Mouse (Mus musculus) kidney, embryonic 14.5 days (tissue): ENCODE measurements at regions not wholly inside any gene's neighbourhood (a gene's known extent, or its start where the extent isn't known, plus 50 kb on each side); places are given as distances from the start of the nearest gene placed in this dataset.

ENCODE experiments used
- ATAC-seq: fragments of 200-750 bp; cut with Nextera tagmentation; 2 replicates; pipeline ENCODE4 v1.8.0; 2017; ENCODE audit warnings: moderate number of reproducible peaks, mild to moderate bottlenecking, moderate TSS enrichment, moderate library complexity; ENCODE audit not compliant: low FRiP score, low TSS enrichment
- H3K27ac ChIP-seq: fragments of 300-500 bp; sonication (generic); 2 replicates; pipeline ENCODE4 v1.5.1; 2014; ENCODE audit warnings: low read depth, mild to moderate bottlenecking, low read length, moderate library complexity, mixed read lengths
- H3K27me3 ChIP-seq: fragments of 300-500 bp; sonication (generic); 2 replicates; pipeline ENCODE4 v1.6.1; 2014; ENCODE audit warnings: mild to moderate bottlenecking, low read length; ENCODE audit not compliant: control insufficient read depth, insufficient read depth
- H3K36me3 ChIP-seq: fragments of 300-500 bp; sonication (generic); 2 replicates; pipeline ENCODE4 v1.6.1; 2014; ENCODE audit warnings: low read length, mixed read lengths; ENCODE audit not compliant: control insufficient read depth, insufficient read depth
- H3K4me1 ChIP-seq: fragments of 300-500 bp; sonication (generic); 2 replicates; pipeline ENCODE4 v1.6.1; 2014; ENCODE audit warnings: low read length, mixed read lengths; ENCODE audit not compliant: control insufficient read depth, insufficient read depth
- H3K4me2 ChIP-seq: fragments of 300-500 bp; sonication (generic); replicated peaks from 2 replicates; pipeline ENCODE4 v1.6.1; 2014; ENCODE audit warnings: low read depth, mild to moderate bottlenecking, low read length
- H3K4me3 ChIP-seq: fragments of 300-500 bp; sonication (generic); 2 replicates; pipeline ENCODE4 v1.5.1; 2014; ENCODE audit warnings: mild to moderate bottlenecking, low read length
- H3K9ac ChIP-seq: fragments of 300-500 bp; sonication (generic); 2 replicates; pipeline ENCODE4 v1.6.1; 2014; ENCODE audit warnings: low read depth, mild to moderate bottlenecking, low read length, moderate library complexity
- H3K9me3 ChIP-seq: fragments of 300-500 bp; sonication (generic); 2 replicates; pipeline ENCODE4 v1.6.1; 2016; ENCODE audit warnings: low read length; ENCODE audit not compliant: control insufficient read depth
- WGBS: fragments of 180-500 bp; shearing (Covaris S2); extraction: QIAGEN DNeasy Blood & Tissue Kit; methylation state at CpG from one replicate; pipeline ENCODE4 v1.1.7; 2014; 5-methylcytosine and 5-hydroxymethylcytosine counted together

- no peaks in the 10 kb centered on the region for H3K27me3 ChIP-seq
- H3K9me3 ChIP-seq, result no peaks in the 10 kb centered on the region; the same call in 1 of the 2 replicates
- no peak overlapping the region for H3K9ac ChIP-seq
- no peak overlapping the region for H3K27ac ChIP-seq
- 0 out of 2 replicates have a peak, but pooled peaks cover 4% of the 10 kb centered on the region for H3K4me1 ChIP-seq
- 76% methylated on average over 1 of the region's 1 CpGs for WGBS
- no peak for ATAC-seq
- H3K4me2 ChIP-seq, result no peak overlapping the region
- no peaks in the 10 kb centered on the region for H3K36me3 ChIP-seq
- H3K4me3 ChIP-seq, result no peak overlapping the region
Observed at GRCm38 (mm10) chr9:115660371-115660770, 248.9 kb upstream of the Gadl1 start.

DNA sequence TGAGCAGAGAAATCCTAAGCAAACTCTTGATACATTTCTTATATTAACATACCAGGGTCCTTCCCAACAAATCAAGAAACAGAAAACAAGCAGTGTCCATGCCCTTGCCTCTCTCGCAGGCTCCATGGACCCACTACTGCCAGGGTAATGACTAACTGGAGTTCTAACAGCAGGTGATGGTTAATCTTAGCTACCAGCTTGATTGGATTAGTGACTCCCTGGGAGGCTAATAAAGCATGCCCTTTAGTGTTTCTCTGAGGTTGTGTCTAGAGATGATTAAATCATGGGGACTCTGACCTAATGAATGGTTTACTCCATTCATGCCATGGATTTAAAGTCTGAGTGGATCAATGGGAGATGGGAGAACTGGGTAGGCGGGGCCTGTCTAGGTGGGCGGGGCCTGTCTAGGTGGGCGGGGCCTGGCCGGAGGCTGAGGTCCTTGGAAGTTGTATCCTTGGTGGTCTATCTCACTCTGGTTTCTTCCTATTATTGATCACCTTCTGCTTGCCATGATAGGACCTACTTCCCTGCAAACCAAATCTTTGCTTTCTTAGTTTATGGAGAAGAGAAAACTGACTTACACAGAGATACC is 247.3 kb upstream of the Gadl1 start:
- H3K4me1 ChIP-seq, result peaks cover 10% of the 10 kb centered on the region

DNA sequence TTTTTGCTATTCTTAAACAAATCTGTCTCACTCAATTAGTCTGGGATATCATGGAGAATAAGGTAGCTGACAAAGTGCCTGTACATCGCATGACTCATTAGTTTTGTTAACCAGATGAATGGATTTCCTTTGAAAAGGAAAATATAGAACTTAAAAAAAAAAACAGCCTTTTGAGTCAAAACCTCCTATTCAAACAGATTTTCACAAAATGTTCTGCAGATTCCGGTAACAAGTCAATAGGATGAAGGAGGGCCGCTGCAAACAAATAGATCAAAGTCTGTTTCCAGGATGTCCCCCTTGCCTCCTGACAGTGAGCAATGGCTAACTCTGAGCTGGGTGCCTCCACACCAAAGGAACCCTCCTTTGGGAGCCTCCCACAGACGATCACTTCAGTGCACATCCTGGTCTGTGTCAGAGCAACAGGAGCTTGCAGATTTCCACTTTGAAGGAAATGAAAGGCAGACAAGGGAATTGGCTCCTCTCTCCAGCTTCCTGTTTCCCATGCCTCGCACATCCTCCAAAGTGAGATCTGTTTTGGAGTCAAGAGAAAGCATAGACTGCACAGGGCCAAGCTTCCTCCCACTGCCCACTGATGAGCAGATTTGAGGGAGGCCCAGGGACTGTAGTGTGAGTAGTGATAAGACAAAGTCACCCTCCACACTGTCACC is 243.8 kb upstream of the Gadl1 start:
- no peak for ATAC-seq
- no peak overlapping the region; the same call in 1 of the 2 replicates for H3K27ac ChIP-seq
- WGBS, result 25% methylated on average over 5 of the region's 5 CpGs
- H3K4me3 ChIP-seq, result no peak overlapping the region
- H3K9ac ChIP-seq, result no peak overlapping the region
- no peaks in the 10 kb centered on the region for H3K27me3 ChIP-seq
- H3K4me1 ChIP-seq, result peaks cover 10% of the 10 kb centered on the region
- no peak overlapping the region for H3K4me2 ChIP-seq
- no peaks in the 10 kb centered on the region for H3K9me3 ChIP-seq
- no peaks in the 10 kb centered on the region for H3K36me3 ChIP-seq

More for the DNA sequence above, 247.3 kb upstream of the Gadl1 start:
- H3K27me3 ChIP-seq, result no peaks in the 10 kb centered on the region
- H3K4me2 ChIP-seq, result no peak overlapping the region
- H3K36me3 ChIP-seq, result no peaks in the 10 kb centered on the region
- no peaks in the 10 kb centered on the region; the same call in 1 of the 2 replicates for H3K9me3 ChIP-seq
- 77% methylated on average over 5 of the region's 5 CpGs for WGBS
- peak; percentile 61; the same call in 1 of the 2 replicates for ATAC-seq
- H3K9ac ChIP-seq, result no peak overlapping the region
- H3K4me3 ChIP-seq, result no peak overlapping the region
- no peak overlapping the region for H3K27ac ChIP-seq

DNA sequence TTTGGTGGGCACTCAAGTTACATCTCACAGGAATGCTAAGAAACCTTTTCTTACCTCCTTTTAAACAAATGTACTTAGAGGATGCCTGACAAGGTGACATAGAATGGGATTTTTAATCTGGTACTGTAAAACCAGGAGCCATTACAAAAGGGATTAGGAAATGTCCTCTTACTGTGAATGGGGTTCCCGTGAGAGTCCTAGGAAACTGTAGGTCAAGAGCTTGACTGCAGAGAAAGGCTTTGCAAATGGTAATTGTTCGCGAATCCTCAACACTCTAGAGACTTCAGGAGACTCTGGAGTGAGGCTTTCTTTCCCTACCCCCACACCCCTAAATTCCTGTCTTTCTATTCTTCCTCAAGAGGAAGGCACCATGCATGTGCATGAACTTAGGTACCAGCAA is 242.7 kb upstream of the Gadl1 start:
- peaks cover 10% of the 10 kb centered on the region for H3K4me1 ChIP-seq
- H3K27me3 ChIP-seq, result no peaks in the 10 kb centered on the region
- H3K4me2 ChIP-seq, result no peak overlapping the region
- ATAC-seq, result no peak
- H3K9me3 ChIP-seq, result no peaks in the 10 kb centered on the region
- H3K4me3 ChIP-seq, result no peak overlapping the region
- H3K9ac ChIP-seq, result no peak overlapping the region
- no peak overlapping the region for H3K27ac ChIP-seq
- H3K36me3 ChIP-seq, result no peaks in the 10 kb centered on the region
- WGBS, result 91% methylated on average over 3 of the region's 3 CpGs

DNA sequence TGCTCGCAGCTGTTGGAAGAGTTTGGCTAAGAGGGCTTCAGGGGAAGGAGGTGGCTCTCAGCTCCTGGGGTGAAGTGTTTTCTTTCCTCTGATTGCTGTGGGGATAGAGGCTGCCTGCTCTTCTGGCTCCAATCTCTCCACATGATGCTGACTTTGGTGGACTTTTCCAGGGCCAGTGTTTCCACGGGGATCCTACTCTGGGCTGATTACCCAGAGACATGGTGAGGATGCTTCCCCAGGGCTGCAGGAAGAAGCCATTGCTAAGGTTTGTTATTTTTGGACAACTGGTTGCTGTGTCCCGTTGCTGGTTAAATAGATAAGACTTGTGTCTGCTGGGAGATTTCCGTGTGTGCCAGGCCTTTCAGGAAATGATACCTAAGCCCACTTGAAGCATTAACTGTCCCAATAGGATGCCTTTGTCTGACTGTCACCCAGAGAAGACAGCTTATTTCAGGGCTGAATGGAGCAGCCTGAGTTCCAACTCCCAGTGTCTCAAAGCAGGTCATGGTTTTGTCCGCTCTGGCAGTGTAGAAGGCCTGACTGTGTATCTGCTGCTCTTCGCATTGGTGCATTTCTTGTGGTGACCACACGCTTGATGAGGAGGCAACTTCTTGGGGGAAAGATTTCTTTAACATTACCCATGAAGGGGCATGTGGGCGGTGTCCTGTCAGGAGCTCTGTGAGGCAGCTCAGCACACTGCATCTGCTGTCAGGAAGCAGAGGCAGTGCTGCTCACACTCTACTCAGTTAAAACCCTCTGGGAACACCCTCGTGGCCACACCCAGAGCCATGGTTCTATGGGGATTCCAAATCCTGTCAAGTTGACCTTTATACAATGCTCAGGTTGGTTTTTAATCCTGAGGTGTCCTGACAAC is 228.3 kb upstream of the Gadl1 start:
- no peaks in the 10 kb centered on the region; the same call in 1 of the 2 replicates for H3K9me3 ChIP-seq
- 0 out of 2 replicates have a peak, but pooled peaks cover 6% of the 10 kb centered on the region for H3K4me1 ChIP-seq
- no peak overlapping the region for H3K4me2 ChIP-seq
- H3K36me3 ChIP-seq, result no peaks in the 10 kb centered on the region
- no peak overlapping the region for H3K4me3 ChIP-seq
- H3K27me3 ChIP-seq, result no peaks in the 10 kb centered on the region
- H3K27ac ChIP-seq, result no peak overlapping the region
- WGBS, result 74% methylated on average over 9 of the region's 9 CpGs
- no peak for ATAC-seq
- H3K9ac ChIP-seq, result no peak overlapping the region

DNA sequence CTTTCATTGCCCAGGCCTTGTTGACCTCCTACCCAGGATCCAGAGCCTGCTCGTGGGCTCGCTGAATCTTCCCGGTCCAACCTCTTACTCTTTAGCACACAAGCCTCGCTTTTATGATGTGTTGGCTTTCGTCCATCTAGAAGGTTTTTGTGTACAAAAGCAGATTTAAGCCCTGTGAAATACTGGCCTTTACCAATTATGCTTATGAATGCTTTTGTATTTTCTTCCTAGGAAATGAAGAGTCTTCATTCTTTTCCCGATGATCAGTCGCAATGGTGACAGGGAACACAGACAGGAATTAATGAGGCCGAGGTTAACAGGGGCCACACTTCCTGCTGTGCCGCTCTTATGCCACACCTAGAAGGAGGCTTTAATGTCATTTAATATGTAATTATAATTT is 227.4 kb upstream of the Gadl1 start:
- no peaks in the 10 kb centered on the region; the same call in 1 of the 2 replicates for H3K9me3 ChIP-seq
- ATAC-seq, result no peak
- H3K27me3 ChIP-seq, result no peaks in the 10 kb centered on the region
- no peak overlapping the region for H3K27ac ChIP-seq
- no peak overlapping the region for H3K9ac ChIP-seq
- H3K4me3 ChIP-seq, result no peak overlapping the region
- 0 out of 2 replicates have a peak, but pooled peaks cover 6% of the 10 kb centered on the region for H3K4me1 ChIP-seq
- H3K4me2 ChIP-seq, result no peak overlapping the region
- WGBS, result 53% methylated on average over 9 of the region's 9 CpGs
- no peaks in the 10 kb centered on the region for H3K36me3 ChIP-seq

DNA sequence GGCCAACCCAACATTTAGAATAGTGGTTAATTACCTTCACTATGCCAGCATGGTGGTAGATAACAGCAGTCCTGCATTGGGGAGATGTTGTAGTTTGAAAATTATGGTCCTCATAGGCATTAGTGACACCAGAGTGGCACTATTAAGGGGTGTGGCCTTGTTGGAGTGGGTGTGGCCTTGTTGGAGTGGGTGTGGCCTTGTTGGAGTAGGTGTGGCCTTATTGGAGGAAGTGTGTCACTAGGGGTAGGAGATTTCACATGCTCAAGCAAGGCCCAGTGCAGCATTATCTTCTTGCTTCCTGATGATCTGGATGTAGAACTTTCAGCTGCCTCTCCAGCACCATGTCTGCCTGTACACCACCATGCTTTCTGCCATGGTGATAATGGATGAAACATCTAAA is 225.3 kb upstream of the Gadl1 start:
- no peak overlapping the region for H3K27ac ChIP-seq
- H3K9me3 ChIP-seq, result no peaks in the 10 kb centered on the region; the same call in 1 of the 2 replicates
- H3K36me3 ChIP-seq, result no peaks in the 10 kb centered on the region
- H3K27me3 ChIP-seq, result no peaks in the 10 kb centered on the region
- no peak overlapping the region for H3K4me2 ChIP-seq
- H3K4me1 ChIP-seq, result 0 out of 2 replicates have a peak, but pooled peaks cover 6% of the 10 kb centered on the region
- no peak overlapping the region for H3K4me3 ChIP-seq
- no peak overlapping the region for H3K9ac ChIP-seq
- no peak for ATAC-seq

- no peaks in the 10 kb centered on the region for H3K27me3 ChIP-seq
- no peak overlapping the region for H3K9ac ChIP-seq
- H3K9me3 ChIP-seq, result no peaks in the 10 kb centered on the region; the same call in 1 of the 2 replicates
- no peak overlapping the region for H3K4me2 ChIP-seq
- no peak overlapping the region for H3K4me3 ChIP-seq
- no peaks in the 10 kb centered on the region for H3K36me3 ChIP-seq
- WGBS, result 91% methylated on average over 5 of the region's 5 CpGs
- H3K4me1 ChIP-seq, result 0 out of 2 replicates have a peak, but pooled peaks cover 6% of the 10 kb centered on the region
- H3K27ac ChIP-seq, result no peak overlapping the region
- no peak for ATAC-seq
Observed at GRCm38 (mm10) chr9:115686605-115687004, 222.7 kb upstream of the Gadl1 start.
